8 mouse cellular contexts compared by ENCODE assay signal in the genomic region with DNA sequence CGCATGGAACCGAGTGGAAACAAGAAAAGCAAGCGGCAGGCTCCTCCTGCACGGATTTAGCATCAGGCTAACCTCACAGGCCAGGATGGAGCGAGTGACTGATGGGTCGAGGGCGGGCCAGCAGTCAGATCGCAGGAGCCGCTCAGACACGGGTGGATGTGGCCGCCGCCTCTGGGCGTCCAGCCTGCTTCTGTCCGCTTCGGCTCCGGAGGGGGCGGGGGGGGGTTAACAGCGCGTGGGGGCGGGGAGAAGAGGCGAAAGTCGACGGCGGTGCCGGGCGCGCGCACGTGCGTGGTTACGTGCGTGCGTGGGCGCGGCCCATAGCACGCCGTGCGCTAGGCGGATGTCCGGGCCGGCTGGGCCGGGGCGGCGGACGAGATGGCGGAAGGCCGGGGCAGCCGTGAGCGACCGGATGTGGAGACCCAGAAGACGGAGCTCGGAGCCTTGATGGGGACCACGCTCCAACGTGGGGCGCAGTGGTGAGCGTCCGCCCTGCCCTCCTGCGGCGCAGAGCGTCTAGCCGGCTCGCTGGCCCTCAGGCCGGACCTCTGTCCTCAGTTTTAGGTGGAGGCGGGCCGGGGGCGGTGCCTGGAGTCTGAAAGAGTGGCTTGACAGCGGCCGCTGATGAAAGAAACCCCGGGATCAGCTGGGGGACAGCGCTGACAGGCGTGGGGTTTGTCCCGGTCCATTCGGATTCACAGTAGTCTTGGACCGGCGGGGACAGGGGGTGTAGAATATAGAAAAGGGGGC. TPM values are rescaled to one million over a fixed set of nuclear protein-coding genes. Genes with fewer than 3 reads are reported as not detected.
DNase-seq lines count a peak whose midpoint lies in the region; ATAC-seq and TF ChIP-seq lines count a peak whose summit lies in the region.

A gene (plus strand): TSS at position 314 of the 750 bp plus-strand sequence.

- H3K27me3 ChIP-seq in hindbrain, embryonic 11.5 days (ENCODE audit: control insufficient read depth, insufficient read depth, low read length) = no peaks in the 10 kb centered on the region
- no peaks in the 10 kb centered on the region for H3K27me3 ChIP-seq in lung, postnatal 0 days (replicated peaks; ENCODE audit: insufficient read depth, low read length)

- H3K4me3 ChIP-seq in hindbrain, embryonic 11.5 days (ENCODE audit: low read depth, low read length) = peak within 1 kb of the TSS; percentile 90
- H3K4me3 ChIP-seq in lung, postnatal 0 days (ENCODE audit: low read depth, low read length) = peak within 1 kb of the TSS; percentile 83

- H3K4me2 ChIP-seq in hindbrain, embryonic 11.5 days (replicated peaks; ENCODE audit: low read depth, low read length) = peak within 1 kb of the TSS; percentile 81
- peak within 1 kb of the TSS; percentile 73 for H3K4me2 ChIP-seq in lung, postnatal 0 days (replicated peaks; ENCODE audit: low read depth, low read length)

- peak within 1 kb of the TSS; percentile 93 for H3K27ac ChIP-seq in hindbrain, embryonic 11.5 days (ENCODE audit: low read depth, low read length)
- peak within 1 kb of the TSS; percentile 97 for H3K27ac ChIP-seq in lung, postnatal 0 days (ENCODE audit: low read length)

- peak within 1 kb of the TSS; percentile 93 for H3K9ac ChIP-seq in hindbrain, embryonic 11.5 days (ENCODE audit: low read depth, low read length)
- peak within 1 kb of the TSS; percentile 78 for H3K9ac ChIP-seq in lung, postnatal 0 days (replicated peaks; ENCODE audit: low read depth)

- peaks cover 3% of the 10 kb centered on the region; the same call in 1 of the 2 replicates for H3K36me3 ChIP-seq in hindbrain, embryonic 11.5 days (ENCODE audit: control insufficient read depth, insufficient read depth, low read length)
- H3K36me3 ChIP-seq in lung, postnatal 0 days (ENCODE audit: insufficient read depth, low read length) = peaks cover 10% of the 10 kb centered on the region; the same call in 1 of the 2 replicates

- under 1% methylated on average over 75 of the region's 75 CpGs for WGBS in hindbrain, embryonic 11.5 days
- under 1% methylated on average over 60 of the region's 75 CpGs for WGBS in lung, postnatal 0 days

- no peak; the same call in 1 of the 2 replicates for TF ChIP-seq CTCF in lung, postnatal 0 days (IDR thresholded peaks at IDR 0.05)

- peak; percentile 95 for DNase-seq in NIH3T3 (ENCODE audit: low read depth)
- peak; percentile 95 to 97 for DNase-seq in cerebellum, postnatal 10 days
- peak; percentile 79 to 83 for DNase-seq in frontal cortex, postnatal 10 days (ENCODE audit: low spot score in 2 of 2)
- peak; percentile 97 for DNase-seq in hindbrain, embryonic 11.5 days (ENCODE audit: low spot score)
- DNase-seq in layer of hippocampus, postnatal 10 days (ENCODE audit: low spot score in 2 of 2) = peak; percentile 78 to 88
- DNase-seq in lung, postnatal 0 days (ENCODE audit: low spot score) = peak; percentile 97
- DNase-seq in ovary, postnatal 10 days (ENCODE audit: low spot score) = peak; percentile 62
- DNase-seq in thymus, postnatal 0 days (ENCODE audit: low spot score) = peak; percentile 86

- 0 out of 2 replicates have a peak, but pooled peaks cover 3% of the 10 kb centered on the region for H3K4me1 ChIP-seq in hindbrain, embryonic 11.5 days (replicated peaks; ENCODE audit: control insufficient read depth, insufficient read depth, low read length)
- peaks cover 5% of the 10 kb centered on the region for H3K4me1 ChIP-seq in lung, postnatal 0 days (ENCODE audit: insufficient read depth, low read depth, low read length)

- no peak for TF ChIP-seq EP300 in lung, postnatal 0 days (IDR thresholded peaks at IDR 0.05)

- H3K9me3 ChIP-seq in hindbrain, embryonic 11.5 days (ENCODE audit: control insufficient read depth, low read length) = no peaks in the 10 kb centered on the region
- H3K9me3 ChIP-seq in lung, postnatal 0 days (ENCODE audit: low read length) = no peaks in the 10 kb centered on the region

- peak; percentile 97 for ATAC-seq in hindbrain, embryonic 11.5 days (ENCODE audit: low FRiP score)
- ATAC-seq in lung, postnatal 0 days = peak; percentile 96

RNA-seq across cellular contexts. Expression of the gene that starts here (rescaled TPM):
- polyA plus RNA-seq in hindbrain, embryonic 11.5 days (2014; fragmentation: Nextera tagmentation; extraction: Ambion mirVana) = 131 and 143 TPM in 2 replicates
- total RNA-seq in layer of hippocampus, postnatal 10 days (2021) = 100 to 1,000 TPM; 121 to 132 TPM
- 61.4 and 66.4 TPM in 2 replicates for polyA plus RNA-seq in lung, postnatal 0 days (2015; fragmentation: Nextera tagmentation; extraction: Ambion mirVana)
- polyA plus RNA-seq in thymus, postnatal 0 days (2015; fragmentation: Nextera tagmentation; extraction: Ambion mirVana) = 83.7 and 93.1 TPM in 2 replicates

Comparison
In these comparisons a context has a peak if more than half of its experiments do, and no peak if none do; other contexts are left out.
1. Peak in every context shown above with its lines: DNase-seq, ATAC-seq, H3K4me3 ChIP-seq and H3K27ac ChIP-seq.